Mouse (Mus musculus) ovary, postnatal 10 days (tissue): ENCODE data around the gene Tuba3b.

Source experiments
- DNase-seq: peaks from one replicate; pipeline ENCODE4 v3.0.0; 2022; ENCODE audit warnings: low spot score

Gene Tuba3b

DNA sequence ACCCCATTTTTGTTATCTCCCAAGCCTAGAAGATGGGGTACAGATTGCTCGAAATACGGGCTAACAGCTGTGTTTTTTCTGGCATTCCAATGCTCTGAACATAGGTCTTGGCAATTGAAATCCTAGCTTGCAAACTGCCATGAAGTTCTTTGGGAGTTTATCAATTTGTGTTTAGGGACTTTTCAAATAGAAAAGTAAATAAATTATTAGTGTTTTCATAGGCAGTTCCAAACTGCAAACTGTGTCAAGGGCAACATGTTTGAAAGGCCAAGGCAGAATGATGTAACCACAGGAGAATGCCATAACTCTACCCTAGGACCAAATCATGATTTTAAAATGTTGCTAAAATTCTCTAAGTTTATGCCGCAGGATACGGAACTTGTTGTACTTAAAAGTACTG, 7.8 kb upstream of the Tuba3b start:
- DNase-seq: no peak

DNA sequence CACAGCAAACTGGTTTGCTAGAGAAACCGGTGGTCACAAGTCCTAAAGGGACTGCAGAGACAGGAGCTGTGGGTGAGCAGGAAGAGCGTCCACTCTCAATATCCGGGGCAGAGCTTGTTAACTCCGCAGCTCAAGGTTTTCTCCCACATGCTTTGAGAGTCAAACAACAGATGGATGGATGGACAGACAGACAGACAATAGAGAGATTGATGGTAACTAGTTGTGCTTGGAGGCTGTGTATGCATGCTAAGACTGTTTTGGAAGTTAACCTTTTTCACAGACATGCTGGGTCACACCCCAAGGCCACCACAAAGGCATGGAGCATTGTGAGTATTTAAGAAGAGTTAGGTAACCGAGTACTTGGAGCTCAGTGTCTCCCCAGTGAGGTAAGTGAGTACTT, 6.9 kb upstream of the Tuba3b start:
- DNase-seq: no peak

DNA sequence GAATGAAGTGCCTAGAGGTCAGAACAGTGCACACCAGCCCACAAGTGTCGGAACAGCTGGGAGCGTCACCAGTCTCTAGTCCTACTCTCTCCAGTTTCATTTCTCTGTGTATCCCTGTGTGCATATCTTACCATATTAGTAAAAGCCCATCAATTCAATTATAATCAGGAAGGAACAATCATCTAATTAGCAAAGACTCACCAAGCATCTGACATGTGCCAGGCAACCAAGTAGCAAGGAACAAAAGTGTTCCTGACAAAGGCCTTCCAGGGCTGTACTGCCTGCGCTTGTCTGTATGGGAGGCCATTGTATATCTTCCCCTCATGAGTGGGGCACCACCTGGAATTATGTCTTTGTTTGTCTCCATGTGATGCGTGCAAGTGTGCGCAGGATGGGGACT, 4.7 kb upstream of the Tuba3b start:
- DNase-seq: no peak

- DNase-seq: no peak
Observed at GRCm38 (mm10) chr6:145612611-145613010, 2.9 kb upstream of the Tuba3b start.

GRCm38 (mm10) chr6:145614219-145614618, 1.3 kb upstream of the Tuba3b start, which contains the start of gene Lmntd1:
TSS of gene Lmntd1 (minus strand) at chr6:145614319.
- no peak for DNase-seq

- DNase-seq: no peak
Observed at GRCm38 (mm10) chr6:145616402-145617229, 1.1 kb downstream of the Tuba3b start.

DNA sequence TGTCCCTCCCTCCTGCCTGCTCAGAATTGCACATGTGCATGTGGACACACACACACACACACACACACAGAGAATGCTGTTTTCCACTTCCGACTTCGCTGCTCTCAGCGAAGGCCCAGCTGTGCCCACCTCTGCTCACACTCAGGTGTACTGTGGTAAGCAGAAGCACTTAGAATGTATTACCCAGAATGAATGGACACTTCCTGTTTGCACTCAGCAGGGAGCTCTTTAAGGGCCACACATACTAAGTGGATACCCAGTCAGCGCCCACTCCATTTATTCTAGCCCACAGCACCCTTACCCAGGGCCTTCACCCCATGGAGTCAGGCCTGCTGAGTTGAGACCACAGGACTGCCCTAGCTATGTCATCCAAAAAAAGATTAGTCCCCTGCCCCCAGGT, 7.6 kb downstream of the Tuba3b start:
- DNase-seq: no peak

DNA sequence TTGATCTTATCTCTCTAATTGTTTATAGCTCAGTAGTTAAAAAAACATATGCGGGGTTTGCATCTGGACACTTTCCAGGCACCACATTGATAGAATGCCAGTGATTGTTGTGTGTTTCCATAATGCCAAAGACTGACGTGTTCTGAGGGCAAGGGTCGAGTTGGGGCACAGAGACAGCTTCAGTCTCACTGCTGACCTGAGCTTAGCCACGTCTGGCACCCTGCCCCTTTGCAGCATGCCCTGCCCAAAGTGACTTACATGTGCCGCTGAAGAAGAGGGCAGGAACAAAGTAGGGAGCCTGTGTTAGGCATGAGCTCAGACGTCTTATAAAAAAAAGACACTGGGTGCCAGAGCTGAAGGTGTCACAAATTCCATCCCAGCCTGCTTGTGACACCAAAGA, 14.7 kb downstream of the Tuba3b start:
- no peak for DNase-seq

- no peak for DNase-seq
Observed at GRCm38 (mm10) chr6:145634454-145634853, 18.9 kb downstream of the Tuba3b start.

GRCm38 (mm10) chr6:145636682-145637081, 21.1 kb downstream of the Tuba3b start:
- no peak for DNase-seq

DNA sequence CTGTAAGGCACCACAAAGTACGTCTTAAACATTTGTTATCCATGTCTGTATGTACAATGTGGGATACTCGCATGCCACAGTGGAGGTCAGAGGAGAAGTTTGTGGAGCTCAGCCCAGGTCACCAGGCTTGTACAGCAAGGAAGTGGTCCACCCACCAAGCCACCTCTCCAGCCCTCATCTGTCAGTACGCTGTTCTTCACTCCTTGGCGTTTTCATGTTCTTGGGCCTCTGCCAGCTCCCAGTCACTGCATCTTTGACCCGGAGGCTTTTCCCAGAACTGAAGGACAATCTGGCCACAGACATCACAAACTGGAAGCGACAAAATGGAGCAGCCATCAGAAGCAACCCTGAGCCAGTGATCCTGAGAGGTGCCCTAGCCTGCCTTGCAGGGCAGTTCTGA, 22.7 kb downstream of the Tuba3b start:
- no peak for DNase-seq

DNA sequence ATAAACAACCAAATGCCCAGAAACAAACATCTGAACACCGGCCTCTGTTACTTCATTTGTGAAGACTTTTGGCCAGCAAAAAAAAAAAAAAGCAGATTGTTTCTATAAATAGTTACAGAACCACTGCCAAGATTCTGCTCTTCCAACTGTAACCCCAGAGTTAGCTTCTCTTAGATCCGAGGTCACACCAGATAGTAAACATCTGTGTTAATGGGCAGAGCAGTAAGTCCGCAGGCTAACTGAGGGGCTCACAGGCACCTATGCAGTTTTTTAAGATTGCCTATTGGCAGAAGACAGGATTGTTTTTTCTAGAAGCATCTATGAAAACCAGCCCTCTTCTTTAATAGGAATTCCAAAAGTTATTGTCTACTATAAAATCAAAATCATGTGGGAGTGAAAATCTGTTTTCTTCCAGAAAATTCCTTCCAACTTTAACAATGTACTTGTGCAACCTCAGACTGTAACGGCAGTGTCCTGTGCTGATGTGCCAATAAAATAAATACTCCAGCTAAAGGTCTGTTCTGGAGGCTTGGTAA, 25.5 kb downstream of the Tuba3b start:
- DNase-seq: no peak

DNA sequence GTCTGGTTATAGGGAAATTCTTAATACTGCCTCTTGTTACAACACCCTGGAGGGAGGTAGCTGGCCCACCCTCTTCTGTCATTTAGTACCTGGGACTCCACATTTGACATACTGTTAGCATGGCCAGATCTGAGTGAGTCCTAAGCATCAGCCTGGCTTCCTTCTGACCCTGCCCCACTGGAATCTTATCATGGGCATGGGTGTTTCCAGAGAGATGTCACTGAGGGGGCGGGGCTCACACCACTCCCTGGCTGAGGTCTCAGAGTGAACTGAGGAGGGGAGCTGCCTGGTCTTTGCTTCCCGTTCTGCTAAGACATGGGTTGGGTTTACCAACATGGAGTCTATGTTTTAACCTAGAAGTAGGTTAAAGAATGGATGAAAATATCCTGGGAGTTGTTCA, 36.4 kb downstream of the Tuba3b start:
- DNase-seq: no peak

DNA sequence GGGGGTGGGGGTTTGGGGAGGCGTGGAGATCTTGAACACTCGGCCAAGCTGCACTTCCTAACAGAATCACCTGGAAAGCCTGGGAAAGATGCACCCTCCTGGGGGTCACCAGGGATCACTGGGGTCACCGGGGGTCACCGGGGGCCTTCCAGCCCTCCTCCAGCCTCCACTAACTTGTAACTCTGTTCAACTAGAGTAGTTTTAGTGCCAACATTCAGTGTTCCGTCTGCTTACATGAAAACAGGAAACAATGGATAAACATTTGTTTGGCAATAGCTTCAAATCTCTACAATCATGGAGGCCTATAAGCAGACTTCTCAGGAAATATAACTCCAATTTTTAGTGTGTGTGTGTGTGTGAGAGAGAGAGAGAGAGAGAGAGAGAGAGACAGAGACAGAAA, 37.4 kb downstream of the Tuba3b start:
- DNase-seq: no peak

GRCm38 (mm10) chr6:145653626-145654025, 38.1 kb downstream of the Tuba3b start:
- no peak for DNase-seq

DNA sequence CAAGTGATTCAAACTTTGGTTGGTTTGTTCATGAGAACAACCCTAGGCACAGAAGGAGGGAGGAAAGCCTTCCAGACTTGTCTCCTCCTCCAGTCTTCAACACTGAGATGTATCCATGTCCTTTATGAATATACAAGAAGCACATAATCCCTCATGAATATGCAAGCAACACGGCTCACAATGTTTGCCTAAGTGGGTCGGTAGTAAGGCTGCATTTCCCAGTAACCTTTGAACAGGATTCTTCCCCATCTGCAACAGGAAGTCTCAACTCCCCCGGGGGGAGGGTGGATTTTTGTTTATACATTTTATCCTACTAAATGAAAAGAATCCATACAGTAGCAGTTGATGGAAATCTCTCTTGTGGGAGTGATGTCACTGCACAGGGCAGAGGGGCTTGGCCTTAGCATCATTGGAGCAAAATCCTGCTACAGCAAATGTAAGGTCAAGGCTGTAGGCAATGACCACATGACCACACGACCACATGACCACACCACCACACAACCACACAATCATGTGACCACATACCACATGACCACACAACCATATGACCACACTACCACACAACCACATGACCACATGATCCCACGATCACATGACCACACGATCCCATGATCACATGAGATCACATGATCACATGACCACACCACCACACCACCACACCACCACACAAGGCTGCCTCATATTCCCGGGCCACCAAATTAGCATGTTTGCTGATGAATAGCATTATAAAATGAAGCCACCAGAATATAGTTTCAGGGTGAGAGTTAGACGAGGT, 38.7 kb downstream of the Tuba3b start:
- no peak for DNase-seq

- DNase-seq: no peak
Observed at GRCm38 (mm10) chr6:145655678-145656077, 40.1 kb downstream of the Tuba3b start.

DNA sequence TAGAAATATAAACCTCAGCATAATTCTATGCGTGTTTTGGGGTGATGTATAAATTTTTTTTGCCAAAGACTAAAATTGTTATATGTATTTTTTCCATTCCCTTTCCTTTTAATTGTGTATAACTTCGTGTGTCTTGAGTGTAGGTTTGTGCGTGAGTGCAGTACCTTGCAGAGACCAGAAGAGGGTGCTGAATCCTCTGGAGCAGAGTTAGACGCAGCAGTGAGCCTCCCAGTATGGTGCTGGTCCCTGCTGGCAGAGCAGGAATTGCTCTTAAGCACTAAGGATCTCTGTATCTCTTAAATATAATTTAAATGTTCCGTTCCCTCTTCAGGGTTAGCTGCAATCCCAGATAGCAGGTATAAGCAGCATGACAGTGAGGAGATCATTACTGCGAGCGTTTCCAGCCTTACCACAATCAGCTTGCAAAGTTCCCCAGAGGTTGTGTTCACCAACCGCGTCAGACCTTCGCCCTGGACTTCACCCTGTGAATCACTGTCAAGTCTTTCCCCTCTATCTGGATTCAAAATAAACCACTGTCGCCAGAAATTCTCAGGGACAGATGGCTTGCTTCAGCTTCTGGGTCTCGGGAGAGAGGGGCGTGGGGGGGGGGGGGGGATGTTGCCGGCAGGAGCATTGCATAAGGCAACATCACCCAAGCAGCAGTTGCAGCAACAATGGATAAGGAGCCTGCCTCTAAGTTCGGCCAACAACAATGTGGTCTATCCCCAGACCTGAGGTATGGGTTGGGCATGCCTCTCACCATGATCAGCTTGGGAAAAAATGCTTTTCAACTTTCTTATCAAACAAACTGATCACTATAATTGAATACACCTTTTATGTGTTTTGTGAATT, 41.4 kb downstream of the Tuba3b start:
- DNase-seq: no peak

GRCm38 (mm10) chr6:145659116-145659515, 43.6 kb downstream of the Tuba3b start:
- DNase-seq: no peak

DNA sequence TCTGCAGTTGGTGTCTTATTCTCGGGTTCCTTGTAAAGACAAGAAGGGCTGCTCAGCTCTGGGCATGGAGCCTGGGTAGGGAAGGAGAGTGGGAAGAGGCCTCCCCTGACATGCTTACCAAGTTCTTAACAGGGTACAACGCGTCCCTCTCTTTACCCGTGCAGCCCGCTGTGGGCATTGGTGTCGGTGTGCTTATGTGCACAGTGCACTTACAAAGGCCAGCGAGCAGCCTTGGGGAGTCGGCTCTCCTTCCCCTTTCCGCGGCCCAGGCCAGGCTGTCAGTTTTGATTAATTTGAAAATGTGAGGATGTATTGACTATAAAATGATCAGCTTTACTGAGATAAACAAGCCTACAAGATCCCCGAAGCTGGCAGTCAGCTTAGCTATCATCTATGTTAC, 45.4 kb downstream of the Tuba3b start:
- no peak for DNase-seq

- DNase-seq: no peak
Observed at GRCm38 (mm10) chr6:145664208-145664607, 48.7 kb downstream of the Tuba3b start.

DNA sequence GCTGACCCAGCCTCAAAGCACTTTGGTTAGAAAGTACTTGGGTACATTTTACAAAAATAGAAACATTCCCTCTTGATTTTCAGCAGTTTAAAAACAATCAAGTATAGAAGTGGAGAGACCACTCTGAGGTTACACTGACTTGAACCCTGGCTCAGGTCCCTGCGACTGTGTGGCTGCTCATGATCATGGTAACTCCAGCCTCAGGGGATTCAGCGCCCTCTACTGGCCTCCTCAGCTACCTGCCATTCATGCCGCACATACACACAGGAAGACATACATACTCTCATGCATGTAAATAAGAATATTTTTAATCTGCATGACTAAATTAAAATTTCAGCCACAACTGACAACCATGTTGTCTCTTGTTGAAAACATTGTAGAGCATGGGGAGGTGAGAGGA, 50.2 kb downstream of the Tuba3b start:
- no peak for DNase-seq
